Mouse (Mus musculus) lung, adult 18-20 months (tissue): ENCODE results near the gene Cbx2.
A peak's percentile ranks its signal among the peaks of the same experiment; 100 is the strongest.

Experiments
- DNase-seq, 2 experiments: peaks; one replicate each; pipeline ENCODE4 v3.0.0; 2022; ENCODE audit warnings: mixed read lengths in 2 of 2

The Cbx2 gene

DNA sequence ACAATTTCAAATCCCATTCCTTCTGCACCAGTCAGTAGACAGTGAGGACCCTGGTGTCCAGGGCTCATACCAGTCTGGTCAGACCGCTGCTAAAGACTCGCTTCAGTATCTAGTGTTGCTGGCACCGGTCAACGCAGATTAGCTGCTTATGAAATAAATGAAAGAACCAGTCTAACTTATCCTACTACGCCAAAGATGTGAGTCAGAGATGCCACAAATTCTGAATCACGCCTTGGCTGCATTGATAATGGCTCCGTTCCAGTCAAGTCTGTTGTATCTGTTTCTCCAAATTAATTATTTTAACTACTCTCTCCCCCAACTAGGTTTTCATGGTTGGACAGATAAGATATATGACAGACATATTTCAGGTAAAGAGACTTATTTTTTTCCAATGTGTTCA is 1.6 kb upstream of the Cbx2 start:
- DNase-seq = no peak

DNA sequence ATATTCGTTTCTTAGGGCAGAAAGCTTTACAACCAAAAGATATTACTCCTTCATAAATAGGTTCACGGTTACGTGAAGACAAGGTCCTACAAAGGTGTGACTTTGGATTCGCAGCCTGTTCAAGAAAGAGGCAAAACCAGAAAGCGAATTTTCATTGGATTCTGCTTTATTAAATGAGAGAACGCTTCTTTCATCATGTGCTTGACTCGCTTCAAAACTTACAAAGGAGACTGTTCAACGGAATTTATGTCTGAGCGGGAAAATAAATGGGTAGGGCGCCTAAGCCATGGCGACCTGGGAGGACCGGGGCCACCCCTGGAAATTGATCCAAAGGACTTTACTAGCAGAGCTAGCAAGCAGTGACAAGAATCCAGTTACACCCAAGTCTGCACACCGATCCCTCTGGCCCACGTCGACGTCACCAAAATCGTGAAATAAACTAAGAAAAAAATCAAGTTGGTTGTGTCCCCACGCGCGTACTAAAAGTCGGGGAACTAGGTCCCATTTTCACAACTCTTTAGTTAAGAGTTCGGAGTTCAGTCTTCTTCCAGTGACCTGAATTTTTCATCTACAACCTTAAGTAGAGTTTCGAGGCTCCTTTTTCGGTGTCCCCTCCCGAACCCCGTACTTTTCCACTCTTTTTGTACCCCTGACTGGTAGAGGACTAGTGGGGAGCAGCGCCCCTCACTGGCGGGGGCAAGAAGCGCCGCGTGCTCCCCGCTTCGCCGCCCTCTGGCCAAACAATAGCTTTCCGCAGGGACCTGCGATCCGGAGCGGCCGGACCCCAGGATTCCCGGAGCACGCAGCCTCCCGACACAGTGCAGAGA is 481 bp upstream of the Cbx2 start:
- no peak for DNase-seq

DNA sequence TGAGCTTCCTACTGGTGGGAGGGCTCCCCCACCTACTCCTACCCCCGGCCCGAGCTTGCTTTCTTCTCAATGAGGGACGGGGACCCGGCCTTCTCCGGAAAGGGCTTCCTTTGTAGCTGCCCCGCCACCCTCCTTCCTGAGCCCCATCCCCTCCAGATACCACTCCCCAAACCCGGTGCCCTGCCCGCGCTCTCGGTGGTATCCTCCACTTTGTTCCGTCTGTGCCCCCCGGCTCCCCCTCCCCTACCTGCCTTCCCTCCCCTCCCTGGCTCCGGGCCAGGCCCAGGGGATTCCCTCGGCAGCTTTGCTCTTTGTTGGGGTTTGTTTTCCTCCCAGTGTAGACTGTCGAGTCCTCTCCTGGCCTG is 836 bp downstream of the Cbx2 start:
- no peak for DNase-seq

DNA sequence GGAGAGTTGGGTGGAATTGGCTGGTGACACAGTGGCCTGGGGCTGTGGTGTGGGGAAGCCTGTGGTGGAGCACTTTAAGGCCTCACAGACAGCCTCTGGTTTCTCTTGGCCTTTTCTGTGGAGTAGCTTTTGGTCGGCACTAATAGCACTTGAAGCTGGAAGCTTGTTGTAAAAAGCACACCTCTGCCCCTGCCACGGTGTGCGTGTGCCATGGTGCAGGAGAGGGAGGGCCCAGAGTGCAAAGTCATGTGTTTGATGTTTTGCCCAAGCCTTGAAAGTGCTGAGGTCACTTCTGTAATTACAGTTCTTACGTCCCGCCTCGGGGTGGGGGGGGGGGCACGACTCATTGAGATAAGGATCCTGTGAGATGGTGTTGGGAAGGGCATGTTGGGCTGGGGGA is 1.5 kb downstream of the Cbx2 start:
- DNase-seq = no peak

DNA sequence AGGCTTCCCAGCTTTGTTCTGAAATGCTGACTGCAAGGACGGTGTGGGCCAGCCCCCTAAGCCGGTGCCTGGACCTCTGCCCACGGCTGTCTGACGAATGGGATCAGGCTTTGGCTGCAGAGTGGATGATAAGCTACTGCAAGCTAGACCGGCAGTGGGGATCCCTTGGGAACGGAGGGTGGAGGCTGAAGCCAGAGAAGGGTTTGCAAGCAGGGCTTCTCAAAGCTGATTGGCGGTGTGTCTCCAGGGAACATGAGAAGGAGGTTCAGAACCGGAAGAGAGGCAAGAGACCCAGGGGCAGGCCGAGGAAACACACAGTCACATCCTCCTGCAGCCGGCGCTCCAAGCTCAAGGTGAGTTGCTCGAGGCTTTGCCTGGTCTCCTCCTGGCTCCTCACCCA is 3.4 kb downstream of the Cbx2 start:
- DNase-seq = peak in 1 of 2 experiments; percentile 48

DNA sequence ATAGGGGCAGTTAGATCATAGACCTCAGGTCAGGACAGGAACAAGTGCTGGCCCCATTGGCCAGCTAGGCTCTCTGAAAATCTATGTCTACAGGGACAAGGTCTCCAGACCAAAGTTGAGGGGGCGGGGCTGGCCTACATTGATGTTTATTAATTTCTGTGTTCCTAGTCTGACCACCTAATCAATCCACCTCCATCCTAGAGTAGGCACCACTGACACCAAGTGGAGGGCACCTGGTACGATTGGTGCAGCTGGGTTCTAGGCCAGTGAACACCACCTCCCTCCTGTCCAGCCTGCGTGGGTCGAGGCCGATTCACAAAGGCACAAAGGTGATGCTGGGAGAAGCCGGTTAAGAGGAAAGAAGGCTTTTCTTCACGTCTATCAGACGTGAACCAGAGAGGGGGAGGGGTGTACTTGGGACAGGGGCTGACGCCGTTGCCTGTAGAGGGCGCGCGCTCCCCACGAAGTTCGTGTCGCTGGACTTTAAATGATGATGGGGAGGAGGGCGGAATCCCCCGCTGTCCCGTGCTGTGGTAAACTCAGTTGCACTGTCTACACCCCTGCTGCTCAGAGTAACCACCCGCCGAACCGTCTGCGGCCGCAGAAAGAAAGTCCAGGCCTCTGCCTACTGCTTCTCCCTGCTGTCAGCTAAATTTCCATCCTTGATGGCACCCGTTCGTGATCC is 11.3 kb downstream of the Cbx2 start:
- peak; percentile 79 to 86 for DNase-seq

DNA sequence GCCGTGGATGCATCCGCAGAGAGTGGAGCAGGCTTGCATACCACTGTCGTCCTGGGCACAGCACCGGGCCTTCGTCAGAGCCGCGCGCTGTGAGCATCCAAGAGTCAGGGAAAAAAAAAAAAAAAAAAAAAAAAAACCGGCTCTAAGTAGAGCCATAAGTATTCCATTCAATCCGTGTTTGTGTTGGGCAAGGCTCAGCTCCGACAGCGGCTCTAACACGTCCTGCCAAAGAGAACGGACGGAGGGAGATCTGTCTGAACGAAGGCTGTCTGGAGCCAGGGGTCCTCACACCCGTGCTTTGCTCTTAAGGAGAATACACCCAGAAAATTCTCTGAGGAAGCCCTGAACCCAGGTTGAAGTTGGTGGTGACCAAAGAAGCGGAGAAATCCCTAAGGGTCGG is 11.9 kb downstream of the Cbx2 start:
- DNase-seq = no peak

DNA sequence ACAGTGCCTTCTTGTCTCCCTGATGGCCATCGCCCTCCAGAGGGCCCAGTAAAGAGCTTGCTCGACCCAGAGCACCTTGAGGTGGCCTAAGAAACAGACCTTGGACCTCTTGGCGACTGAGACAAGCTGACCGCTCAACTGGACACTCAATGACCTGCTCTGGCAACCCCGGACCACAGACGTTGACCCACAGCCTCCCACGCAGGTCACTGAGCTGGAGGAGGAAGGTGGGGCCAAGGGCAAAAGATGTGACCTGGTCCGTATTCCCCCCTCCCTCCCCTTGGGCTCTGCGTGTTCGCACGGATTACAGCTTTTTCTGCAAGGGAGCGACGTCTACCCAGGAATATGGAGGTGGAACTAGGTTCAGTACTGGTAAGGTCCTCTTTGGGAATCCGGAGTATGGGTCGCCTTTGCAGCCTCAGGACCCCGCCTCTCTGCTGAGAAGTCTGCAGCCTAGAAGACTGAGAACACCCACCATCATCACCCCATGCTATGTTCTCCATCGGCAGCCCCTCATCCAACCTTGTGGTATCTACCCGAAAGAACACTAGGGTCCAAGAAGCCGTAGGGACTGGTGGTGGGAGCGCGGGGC is 12.4 kb downstream of the Cbx2 start:
- no peak for DNase-seq

DNA sequence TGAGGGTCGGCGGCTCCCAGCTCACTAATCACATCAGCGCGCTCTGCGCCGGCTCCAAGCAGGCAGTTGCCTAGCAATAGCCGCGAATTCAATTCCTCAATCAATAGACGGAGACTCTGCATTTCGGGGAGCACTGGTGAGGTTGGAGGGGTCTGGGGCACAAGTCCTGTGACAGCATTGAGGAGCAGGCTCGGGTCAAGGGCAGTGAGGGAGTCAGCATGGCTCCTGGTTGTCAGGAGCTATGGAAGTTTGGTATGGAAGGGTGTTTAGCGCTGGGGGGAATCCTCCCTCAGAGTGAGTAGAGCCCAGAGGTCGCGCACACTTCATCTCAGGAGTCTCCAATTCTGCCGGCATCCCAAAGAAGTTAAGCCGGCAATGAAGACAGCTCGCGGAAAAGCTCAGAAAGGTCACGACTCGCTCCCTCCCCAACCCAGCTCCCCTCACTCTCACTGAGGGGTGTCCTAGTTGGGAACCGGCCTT is 13.0 kb downstream of the Cbx2 start:
- DNase-seq = no peak

DNA sequence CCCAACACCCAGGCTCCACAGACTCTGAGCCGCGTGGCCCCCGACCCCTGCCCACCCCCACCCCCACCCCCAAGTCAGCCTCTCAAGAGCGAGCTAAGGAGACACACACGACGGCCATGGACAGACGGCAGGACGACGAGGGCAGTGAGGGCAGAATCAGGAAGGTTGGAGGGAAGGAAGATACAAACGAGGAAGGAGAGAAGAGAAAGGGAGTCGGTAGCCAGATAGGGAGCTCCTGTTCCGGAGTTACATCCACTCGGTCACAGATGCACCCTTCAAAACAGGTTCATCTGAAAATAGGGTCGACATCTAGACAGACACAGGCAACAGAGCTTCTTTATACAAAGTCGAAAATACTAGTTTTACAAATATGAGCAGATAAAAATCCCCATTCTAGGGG is 13.7 kb downstream of the Cbx2 start:
- DNase-seq = no peak

DNA sequence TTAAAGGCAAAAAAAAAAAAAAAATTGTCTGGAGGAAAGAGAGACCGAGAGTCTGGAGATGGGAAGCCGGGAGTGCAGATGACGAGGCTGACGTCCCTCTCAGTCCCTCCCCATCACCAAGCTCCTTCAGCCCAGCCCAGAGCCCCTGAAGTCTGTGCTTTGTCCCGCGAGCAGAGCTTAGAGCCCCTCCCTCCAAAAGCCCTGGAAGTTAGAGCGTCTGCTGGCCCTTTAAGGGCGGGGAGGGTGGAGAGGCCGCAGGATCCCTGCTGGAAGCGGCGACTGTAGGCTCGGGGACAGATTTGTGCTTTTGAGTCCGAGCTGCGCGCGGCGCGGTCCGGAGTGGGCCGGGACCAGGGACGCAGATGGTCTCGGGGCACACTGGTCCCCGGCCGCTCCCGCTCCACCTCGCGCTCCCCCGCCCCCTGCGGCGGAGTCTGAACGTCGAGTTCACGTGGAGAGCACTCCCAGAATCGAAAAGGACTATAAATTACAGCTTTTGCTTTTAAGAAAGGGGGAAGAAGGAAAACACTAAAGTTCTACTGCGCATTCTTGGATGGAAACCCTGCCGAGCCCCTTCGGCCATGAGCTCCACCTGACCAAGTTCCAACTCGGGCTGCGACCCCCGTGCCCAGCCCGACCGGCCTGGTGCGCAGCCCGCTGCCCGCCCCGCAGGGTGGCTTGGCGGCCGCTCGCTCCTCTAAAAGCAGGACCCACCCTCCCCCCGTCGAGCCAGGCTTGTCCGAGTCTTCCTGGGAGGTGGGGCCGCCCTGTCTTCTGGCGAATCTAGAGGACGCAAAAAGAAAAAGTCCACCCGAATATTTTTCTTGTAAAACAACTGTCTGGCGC is 14.4 kb downstream of the Cbx2 start:
- DNase-seq = no peak

DNA sequence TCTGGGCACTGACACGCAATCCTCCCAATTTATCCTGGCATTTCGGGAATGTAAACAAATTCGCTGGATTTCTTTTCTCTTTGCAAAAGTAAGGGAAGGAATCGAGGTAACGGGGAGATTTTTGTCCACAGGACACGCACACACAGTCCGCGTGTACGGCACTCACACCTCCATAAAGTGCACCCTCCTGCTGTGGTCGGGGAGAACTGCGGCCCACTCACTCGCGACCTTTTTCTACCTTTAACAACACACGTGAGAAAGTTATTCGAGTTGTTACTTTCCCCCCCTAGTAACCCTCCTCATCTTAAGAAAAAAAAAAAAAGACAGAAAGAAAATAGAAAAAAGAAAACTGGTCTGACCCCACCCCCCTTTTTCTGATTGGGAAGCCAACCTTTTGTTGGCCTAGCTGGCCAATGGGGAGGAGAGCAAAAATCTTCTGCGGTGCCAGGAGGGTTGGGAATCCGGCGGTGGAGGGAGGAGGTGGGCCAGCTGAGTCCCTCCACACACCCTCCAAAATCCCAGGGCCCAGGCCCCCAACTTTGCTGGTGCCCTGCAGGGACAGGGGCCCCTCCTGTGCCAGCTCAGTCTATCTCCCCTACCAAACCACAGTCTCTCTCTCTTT is 15.1 kb downstream of the Cbx2 start:
- DNase-seq = no peak

DNA sequence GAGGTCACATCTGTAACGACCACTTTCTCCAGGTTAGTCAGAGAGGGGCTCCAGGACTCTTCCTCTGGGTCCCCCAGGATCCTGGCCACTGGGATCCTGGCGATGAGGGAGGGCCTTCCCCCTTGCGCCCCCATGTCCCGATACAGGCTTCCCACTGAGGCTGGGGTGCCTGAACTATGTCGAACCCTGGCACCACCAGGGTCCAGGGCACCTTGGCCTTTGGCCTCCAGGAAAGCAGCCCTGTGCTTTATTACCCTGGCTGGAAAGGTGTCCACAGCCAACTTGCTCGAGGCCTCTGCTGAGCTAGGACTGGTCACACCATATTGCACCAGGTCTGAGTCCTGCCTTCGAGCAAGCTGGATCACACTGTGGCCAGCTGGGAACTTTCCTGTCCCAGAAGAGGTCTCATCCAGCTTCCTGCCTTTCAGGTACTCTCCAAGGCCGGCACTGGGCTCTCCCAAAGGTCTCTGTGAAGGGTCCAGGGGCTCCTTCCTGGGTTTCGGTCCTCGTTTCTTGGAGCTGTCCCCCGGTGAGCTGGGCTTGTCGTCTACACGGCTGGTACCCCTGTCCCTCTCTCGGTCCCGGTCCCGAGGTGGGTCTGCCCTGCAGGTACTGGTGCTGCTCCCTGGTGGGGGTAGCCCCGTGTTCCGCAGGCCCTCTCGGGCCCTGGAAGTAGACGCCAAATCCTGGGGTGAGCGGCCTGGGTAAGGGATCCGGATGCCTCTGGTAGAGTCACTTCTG is 16.2 kb downstream of the Cbx2 start:
- no peak for DNase-seq

DNA sequence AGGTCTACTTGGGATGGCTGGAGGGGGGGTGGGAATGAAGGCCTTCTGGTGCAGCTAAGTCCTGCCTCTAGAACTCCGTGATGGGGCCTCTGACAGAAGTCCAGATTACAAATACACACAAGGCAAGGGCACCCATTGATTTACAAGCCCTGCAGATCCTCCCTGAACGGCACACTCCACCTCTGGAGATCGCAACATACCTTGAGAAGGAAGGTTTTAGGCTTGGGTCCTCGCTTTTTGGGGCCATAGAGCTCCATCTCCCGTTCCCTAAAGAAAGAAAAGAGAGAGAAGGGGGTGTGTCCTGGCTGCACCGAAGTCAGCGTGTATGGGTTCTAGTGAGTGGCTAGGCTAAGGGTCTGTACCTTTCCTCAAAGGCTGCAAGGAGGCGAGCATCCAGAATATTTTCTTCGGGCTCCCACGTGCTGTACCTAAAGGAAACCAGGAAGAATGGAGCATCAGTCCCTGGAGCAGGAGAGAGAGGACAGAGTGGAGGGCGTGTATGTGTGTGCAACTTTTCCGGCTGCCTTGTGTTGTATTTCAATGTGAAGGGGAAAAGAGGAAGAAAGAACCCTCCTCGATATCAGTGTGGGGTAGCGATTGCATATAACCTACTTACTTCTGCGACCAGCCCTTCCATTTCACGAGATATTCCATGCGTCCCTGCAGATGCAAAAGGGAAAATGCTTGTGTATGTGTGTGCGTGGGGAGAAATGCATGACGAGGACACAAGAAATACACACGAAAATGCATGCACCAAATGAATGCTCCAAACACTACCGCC is 17.2 kb downstream of the Cbx2 start:
- DNase-seq = no peak

DNA sequence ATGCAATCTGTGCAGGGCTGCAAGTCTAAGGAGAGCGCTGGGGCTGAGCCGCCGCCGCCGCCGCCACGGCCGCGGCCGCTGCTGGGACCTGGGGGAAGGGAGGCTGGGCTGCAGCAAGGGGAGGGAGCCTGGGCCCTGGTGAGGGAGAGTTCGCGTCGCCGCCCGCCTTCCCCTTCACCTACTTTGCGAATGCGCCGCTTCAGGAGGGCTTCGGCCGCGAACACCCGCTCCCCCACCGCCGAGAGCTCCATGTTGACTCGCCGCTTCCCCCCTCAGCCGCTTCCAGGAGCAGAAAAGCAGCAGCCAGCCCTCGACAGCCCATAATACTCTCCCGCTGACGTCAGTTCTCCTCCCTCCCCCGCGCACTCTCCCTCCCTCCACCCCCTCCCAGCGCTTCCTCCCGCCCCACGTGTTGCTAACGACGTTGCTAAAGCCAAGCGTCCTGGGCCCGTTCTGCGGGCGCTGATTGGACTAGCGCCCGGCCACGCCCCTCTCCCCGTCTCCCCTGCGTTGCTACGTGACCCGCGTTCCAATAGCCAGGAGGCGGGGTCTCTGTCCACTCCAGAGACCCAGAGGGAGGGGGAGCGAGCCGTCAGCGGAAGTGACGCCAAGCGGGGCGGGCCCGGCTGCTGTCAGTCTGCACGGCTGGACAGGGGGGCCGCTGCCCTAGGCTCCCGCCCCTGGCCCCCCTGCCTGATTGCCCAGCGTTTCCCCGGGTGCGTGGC is 18.0 kb downstream of the Cbx2 start, which contains the start of gene Cbx8:
Cbx8 (minus strand) TSS at position 370 of the 725 bp plus-strand sequence.
- DNase-seq = peak; percentile 99

DNA sequence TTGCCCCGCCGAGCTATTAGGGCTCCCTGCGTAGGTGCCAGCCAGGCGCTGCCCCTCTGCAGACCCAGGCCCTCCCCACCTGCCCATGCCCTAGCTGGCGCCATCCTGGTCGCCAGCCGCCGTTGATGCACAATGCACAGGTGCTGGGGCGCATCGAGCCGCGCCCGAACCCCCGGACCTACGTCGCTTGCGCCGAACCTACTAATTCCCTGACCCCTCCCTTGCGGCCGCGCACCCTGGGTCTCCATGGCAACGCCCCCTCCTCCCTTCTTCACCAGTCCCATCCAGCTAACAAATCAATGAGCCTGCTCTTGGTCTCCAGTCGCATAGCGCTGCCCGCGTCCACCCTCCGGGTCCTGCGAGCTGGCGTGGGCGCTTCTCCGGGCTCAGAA is 18.6 kb downstream of the Cbx2 start:
- no peak for DNase-seq

DNA sequence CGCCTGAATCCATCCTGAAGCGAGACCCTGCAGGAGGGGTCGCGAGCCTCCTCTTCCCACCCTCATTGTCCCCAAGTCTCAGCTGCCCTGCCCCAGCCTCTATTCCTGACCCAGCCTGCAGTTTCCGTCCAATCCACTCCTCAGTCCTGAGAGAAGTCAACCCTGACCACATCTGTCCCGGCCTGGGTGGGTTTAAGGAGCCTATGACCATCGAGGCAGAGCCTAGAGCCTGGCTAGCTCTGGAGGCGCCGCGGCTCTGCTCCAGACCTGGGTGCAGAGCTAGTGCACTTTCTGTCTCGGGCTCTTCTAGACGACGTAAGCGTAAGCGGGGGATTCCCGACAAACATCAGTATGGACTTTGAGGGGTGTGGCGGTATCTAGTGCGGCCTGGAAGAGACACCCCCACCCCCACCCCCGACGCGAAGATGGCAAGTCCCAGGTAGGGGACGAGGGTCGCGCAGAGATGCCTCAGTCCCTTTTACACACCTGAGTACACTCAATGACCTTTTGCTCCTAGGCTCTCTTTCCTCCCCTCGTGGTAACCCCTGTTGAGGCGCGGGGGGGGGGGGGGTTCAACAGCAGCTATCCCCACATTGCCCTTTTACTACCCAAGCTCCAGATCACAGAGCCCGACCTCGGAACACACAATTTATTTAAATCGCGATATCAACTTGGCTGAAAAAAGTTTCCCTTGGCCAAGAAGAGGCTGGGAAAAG is 19.1 kb downstream of the Cbx2 start:
- DNase-seq = no peak

DNA sequence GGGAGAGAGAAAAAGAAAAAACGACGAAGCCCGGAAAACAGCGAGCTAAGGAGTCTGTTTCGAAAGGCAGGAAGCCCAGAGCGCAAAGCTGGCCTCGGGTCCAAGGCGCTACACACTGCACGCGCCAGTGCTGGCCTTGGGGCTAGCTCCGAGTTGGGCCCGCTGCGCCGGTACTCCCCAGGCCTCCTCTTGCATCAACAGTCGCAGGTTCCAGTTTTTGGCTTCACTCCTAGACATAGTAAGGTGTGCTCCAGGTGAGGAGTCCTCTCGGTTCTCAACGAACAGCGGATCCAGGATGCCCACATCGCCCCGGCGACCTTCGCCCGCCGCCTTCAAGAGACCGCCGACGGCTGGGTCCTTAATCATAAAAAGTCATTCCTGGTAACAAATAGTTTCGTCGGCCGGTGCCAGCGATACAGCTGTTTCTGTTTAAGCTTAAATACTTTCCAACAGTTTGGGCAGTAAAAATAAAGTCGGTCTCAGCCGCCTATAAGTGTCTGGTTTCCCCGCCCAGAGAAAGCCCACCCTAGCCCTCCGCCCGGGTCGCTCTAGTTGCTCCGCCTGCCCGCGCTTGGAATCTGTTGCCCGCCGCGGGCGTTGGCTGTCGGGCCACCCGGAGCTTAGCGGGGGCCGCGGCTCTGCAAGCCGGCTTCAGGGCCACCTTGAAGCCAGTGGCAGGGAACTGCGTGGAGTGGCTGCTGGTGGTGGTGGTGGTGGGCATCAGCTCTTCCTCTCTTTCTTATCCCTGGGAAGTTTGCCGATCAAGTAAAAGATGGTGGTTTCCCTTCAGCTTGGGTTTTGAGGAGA is 19.9 kb downstream of the Cbx2 start:
- no peak for DNase-seq

DNA sequence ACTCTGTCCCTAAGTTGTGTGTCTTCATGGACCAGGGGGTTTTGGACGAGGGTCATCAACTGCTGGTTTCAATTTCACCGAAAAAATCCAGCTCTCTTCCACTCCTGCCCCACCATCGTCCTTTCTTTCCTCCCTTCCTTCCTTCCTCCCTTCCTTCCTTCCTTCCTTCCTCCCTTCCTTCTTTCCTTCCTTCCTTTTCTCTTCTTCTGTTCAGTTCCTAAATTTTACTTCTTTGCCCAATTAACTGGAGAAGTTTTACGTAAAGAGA is 20.4 kb downstream of the Cbx2 start:
- DNase-seq = no peak
